Mouse (Mus musculus): ENCODE data around the gene Cap2. TPM values are rescaled to one million over a fixed set of nuclear protein-coding genes. Genes with fewer than 3 reads are reported as not detected.

The Cap2 gene
- polyA plus RNA-seq, 3 experiments from 2014 or later, result 0.24 to 0.35 TPM; not detected in 1

DNA sequence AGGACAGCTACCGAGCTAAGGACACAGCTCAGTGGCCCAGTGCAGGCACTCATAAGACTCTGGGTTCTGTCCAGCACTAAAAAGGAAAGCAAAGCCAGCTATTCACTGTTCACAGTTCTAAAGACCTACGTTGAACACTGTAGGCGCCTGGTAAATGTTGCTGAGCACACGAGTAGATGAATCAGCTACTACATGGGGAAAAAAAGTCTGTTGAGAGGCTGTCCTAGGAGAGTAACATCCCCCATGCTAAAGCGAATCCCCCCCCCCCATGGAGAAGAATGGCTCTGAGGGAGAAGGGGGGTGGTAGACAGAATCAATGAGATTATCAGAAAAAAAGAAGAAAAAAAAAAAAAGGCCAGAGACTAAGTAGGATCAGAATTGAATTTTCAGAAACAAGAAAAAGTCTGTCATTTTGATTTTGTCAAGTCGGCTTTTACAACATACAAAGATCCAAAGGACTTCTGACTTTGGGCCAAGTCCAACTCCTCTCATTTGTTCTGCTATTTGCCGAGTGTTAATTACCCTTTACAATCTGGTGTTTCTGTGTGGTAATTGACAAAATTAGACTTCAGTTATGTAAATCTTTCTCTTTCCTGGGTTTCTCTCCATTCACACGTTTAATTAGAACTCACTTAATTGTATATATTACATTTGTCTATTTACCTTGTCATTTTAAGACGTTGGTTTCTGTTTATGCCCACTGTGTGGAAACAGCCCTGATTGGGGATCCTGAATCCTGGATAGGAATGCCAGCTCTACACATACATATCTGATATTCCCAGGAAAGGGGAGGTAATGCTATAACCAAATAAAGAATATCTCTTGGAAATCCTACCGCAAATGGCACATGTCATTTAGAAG is 139.2 kb downstream of the Cap2 start:
- no peak for ATAC-seq

DNA sequence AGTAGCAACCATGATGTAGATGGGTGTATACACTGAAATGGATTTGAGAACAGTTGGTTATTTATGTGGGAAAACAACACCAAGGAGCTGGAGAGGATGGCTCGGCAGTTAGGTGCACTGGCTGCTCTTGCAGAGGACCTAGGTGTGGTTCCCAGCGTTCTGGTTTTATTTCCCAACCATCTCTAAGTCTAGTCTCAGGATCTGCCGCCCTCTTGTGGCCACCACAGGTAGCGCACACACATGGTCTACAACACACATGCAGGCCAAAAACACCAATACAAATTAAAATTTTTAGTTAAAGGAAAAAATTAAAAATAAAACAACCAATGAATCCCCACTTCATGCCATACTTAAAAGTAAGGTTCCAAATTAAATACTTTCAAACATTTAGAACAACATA is 140.7 kb downstream of the Cap2 start:
- ATAC-seq, result no peak

DNA sequence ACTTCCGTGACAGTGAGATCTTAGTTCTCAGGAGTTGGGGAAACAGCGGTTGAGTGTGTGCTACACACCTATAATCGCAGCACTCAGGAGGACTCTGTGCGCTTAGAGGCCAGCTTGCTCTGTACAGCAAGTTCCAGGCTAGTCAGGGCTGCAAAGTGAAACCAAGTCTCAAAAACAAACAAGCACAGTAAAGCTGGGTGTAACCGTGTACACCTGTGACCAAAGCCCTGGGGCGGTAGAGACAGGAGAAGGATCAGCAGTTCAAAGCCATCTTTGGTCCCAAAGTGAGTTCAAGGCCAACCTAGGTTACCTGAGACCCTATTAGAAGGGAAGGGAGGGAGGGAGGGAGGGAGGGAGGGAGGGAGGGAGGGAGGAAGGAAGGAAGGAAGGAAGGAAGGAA is 142.5 kb downstream of the Cap2 start:
- no peak for ATAC-seq

DNA sequence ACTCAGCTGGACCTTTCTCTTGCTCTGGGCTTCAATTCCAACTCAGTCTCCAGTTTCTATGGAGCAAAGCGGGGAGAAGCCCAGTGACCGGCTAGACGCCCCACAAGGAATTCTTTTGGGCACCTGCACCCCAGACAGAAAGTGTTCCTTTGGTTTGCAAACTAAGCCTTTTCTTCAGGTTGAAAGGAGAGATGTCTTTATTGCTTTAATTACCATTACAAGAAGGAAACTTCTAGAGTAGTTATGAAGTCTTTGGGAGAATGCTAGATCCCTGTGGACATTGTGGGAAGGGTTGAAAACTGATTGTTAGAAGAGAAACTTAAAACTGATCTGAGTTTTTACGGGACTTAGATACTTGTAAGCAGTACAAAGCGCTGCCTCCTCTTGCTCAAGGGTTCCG is 143.8 kb downstream of the Cap2 start:
- no peak for ATAC-seq

DNA sequence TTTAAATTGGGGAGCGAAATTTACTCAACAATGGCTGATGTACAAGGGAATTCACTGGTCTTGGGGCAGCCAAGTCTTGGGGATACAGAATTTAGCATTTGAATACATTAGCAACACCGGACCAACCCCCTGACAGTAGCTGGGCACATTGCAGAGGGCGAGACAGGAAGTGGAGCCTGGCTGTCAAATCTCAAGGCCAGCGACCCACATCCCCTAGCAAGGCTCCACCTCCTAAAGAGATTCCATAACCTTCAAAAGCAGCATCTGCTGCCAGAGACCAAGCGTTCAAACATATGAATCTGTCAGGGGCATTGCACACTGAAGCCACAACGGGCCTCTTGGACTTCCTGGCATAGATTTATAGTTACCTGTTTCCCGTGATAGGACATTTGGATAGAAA is 150.2 kb downstream of the Cap2 start:
- ATAC-seq, result no peak

DNA sequence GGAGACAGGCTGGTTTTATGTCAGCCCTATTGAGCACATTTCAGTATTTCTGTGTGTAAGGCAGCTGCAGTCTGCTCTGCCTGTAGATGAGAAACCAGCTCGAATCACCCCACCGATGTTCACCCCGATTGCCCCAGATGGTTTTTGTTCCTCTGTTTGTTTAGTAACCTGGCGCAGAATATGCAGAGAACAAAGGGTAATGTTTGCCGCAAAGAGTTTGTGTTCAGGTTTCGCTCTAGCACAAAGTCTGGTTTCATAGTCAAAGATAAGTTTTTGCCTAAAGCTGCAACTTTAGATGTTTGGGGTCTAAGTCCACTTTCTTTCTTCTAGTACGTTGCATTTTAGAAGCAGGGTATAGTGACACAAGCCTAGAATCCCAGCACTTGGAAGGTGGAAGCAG is 151.0 kb downstream of the Cap2 start:
- ATAC-seq, result no peak

DNA sequence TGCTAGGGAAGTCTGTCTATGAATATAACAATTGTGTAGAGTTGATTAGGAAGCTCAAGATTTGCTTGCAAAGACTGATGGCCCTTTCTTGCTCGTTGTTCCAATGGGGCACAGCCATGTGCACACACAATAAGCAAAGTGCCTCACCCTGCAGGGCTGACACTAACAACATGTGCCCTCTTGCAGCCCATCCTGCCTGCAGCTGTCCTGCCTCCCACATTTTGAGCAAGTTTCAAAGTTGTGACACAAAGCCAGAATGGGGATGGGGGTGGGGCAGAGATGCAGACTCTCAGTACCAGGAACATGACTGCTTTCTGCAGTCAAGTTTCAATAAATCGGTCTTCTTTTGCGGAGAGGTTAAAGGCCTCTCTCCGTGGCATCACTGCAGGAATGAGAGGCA is 152.0 kb downstream of the Cap2 start:
- ATAC-seq, result no peak

DNA sequence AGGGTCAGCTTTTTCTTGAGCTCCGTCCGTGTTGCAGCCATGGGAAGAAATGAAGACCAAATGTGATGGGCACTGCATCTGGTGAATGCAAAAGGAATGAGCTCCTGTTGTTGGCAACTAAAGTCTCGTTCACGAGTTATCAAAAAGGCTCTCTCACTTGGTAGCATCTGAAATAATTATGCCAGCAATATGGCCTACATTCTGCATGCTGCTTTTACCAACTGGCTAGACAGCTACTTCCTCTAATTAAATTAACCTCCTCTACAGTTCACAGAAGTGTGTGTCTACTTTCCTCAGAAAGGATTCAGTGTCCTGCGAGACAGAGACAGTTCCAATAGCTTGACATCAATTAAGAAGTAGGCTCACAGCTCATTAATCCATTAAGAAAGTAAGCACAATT is 152.9 kb downstream of the Cap2 start:
- ATAC-seq, result no peak

DNA sequence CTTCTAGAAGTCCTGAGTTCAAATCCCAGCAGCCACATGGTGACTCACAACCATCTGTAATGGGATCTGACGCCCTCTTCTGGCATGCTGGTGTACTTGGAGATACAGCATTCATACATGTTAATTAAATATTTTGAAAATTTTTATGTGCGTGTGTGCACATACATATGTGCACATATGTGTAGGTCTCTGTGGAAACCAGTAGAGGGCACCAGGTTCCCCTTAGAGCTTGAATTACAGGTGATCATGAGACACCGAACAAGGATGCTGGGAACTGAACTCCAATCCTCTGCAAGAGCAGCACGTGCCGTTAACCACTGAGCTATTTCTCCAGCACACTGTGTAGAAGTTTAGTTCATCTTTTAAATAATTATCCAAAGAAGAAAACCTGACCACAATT is 157.6 kb downstream of the Cap2 start:
- no peak for ATAC-seq

DNA sequence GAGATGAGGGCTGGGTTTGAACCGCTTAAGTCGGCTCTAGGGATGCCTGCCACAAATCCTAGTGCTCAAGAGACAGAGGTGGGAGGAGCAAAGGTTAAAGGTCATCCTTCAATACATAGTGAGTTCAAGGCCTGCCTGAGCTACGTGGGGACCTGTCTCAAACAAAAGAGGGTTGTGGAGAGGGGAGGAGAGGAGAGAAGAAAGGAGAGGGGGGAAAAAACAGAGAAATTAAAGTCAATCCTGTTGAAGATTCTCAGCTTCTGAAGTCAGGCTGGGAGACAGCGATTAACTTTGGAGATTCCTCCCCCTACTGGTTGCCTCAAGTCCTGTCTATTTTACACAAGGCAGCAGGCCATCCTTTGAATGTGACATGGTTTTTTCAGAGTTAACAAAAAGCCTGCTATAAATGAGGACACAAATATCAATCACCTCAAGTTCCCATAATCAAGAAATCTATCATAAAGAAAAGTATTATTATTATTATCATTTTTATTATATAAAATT is 161.9 kb downstream of the Cap2 start:
- ATAC-seq, result peak; percentile 65

DNA sequence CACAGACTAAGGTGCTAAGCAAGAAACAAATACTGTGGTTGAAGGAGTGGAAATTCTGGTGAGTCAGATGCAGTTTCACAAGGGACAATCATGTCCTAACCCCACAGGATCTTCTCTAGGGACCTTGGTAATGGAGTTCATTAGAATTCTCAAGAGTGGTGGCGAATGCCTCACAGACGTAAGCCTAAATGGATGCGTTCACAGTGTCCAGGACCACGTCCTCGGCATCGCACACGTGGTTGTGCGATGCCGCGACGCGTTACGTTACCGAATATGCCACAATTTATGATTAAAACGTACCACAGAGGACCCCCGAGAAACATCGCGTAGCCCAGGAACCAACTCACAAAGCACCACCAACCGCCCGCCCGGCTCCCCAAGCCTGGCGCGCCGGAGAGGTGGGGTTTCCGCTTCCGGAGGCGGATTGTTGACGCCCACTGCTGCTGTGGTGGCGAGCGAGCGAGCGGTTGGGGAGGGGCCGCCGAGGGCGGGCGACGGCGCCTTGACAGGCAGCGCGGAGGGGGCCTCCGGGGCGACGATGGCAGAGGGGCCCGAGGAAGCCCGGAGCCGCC is 167.5 kb downstream of the Cap2 start, which contains the start of gene Fam8a1:
Fam8a1 (plus strand) TSS at position 475 of the 572 bp plus-strand sequence.
- peak; percentile 96 for ATAC-seq

DNA sequence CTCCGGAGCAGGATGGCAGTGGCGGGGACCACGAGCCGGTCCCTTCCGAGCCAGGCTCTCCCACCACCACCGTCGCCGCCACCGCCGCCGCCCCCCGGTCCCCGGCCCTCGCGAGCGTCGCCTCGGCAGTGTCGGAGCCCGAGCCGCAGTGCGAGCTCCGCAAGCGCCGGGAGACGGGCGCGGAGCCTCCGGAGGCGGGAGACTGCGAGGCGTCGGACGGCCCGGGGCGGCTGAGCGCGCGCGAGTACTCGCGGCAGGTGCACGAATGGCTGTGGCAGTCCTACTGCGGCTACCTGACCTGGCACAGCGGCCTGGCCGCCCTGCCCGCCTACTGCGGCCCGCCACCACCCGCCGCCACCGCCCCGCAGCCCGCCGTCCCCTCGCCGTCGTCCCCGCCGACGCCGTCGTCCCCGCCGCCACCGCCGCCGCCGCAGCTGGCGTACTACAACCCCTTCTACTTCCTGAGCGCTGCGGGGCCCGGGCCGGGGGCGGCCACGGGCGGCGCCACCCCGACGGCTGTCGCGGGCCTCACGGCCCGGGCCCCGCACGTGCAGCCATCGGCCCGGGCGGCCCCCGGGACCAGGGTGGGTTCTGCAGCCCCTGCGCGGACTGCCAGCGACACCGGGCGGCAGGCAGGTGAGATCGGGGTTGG is 168.1 kb downstream of the Cap2 start:
- ATAC-seq, result peak; percentile 31

DNA sequence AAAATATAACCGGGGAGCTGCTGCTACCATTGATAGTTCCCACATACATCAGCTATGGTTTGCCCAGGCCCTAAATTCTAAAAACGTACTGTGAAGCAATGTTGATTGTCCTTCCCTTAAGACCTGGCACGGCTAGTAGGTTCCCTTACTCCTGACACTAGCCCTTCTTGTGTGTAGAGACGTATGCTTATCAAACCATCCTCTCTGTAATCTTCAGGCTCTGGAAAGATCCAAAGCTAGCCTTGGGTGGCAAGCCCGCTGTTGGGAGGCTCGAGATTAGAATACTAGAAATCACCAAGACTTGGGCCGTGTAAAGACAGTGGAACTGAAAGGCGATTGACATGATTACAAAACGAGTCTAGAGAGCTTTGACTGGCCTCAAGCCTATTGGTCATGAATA is 168.9 kb downstream of the Cap2 start:
- ATAC-seq, result no peak

DNA sequence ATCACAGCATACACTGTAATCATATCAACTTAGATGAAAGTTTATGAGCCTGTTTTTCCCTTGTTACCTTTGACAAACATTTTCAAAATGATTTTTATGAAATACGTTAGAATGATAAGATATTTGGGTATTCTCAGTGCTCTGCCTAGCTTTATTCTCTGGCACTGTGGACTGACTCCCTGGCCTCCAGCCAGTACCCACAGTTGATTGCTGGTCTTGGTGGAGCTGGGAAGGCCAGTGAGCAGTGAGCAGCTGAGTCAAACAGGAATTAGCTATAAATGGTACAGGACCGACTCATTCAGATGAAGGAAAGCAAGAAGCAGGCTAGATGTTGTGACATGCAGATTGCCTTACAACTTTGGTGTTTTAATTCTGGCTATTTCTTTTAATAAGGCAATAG is 173.0 kb downstream of the Cap2 start:
- ATAC-seq, result no peak

DNA sequence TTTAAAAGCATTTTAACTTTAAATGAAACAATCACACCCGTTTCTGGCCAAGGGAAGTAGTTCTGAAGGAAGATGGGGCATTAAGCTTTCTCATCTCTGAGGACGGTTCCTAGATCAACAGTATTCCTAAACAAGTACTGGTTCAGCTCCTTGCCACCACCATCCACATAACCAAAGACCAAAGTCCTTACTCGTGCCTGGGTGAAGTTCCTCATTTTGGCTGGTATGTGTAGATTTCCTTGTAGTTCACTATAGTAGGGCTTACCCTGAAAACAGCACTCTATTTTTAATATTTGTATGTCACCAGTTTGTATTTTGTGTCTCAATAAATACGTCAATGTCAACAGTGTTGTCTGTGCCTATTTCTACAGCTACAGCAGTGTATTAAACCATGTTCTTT is 176.1 kb downstream of the Cap2 start:
- ATAC-seq, result no peak

DNA sequence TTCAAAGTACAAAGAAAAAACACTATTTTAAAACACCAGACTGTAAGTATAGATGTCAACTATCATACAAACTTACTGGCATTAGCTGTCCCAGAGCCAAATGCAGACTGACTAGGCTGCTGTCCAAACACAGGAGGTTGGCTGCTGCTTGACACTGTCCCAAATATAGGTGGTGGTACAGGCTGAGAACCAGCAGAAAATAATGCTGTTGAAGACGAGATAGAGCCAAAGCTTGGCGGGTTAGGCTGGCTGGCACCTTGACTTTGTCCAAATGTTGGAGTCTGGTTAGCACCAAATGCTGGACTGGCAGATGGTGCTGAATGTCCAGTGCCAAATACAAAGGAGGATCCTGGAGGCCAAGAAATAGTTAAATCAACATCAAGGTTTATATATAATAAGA is 181.3 kb downstream of the Cap2 start:
- no peak for ATAC-seq

DNA sequence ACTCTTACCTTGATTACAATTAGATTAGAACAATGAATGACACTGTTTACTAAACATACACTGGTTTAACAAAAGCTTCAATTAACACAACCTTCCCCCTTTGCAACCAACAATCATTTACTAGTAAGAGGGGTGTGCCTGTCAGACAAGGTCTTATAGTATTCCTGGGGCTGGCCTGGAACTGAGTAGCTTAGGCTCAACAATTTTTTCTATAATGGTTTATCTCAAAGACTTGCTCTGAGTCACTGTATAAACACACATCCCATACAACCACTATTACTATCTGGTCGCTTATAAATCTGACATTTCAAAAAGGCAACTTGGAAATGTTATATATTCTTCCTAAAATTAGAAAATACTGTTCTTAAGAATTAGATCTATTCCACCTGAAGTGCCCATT is 181.7 kb downstream of the Cap2 start:
- no peak for ATAC-seq

DNA sequence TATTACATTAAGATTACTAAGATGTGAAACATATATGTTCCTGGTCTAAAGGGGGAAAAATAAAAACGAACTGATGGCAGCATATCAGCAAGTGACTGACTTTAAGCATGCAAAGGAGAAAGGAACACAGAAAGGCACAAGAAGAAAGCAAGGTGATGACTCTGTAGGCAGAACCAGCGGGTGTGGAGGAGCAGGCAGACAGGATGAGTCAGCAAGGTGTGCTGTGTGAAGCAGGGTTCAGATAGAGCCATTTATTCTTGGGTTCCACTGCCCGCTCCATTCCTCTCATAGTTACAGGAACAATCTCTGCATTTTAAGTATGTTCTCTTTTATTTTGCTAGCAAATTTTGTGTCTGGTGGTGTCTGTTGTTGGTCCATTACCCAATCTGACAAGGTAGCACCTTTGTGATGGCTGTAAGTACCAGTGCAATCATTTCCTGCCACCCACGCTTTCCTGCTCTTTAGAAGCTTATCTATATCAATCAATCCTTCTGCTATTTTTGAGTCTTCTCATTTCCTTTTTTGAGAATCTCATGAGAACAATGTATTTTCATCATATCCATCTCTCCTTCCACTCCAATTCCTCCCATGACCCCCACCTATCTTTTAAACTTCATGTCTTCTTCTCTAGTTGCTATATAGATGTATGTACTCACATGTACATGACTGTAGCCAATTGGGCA is 189.1 kb downstream of the Cap2 start:
- ATAC-seq, result peak; percentile 93

DNA sequence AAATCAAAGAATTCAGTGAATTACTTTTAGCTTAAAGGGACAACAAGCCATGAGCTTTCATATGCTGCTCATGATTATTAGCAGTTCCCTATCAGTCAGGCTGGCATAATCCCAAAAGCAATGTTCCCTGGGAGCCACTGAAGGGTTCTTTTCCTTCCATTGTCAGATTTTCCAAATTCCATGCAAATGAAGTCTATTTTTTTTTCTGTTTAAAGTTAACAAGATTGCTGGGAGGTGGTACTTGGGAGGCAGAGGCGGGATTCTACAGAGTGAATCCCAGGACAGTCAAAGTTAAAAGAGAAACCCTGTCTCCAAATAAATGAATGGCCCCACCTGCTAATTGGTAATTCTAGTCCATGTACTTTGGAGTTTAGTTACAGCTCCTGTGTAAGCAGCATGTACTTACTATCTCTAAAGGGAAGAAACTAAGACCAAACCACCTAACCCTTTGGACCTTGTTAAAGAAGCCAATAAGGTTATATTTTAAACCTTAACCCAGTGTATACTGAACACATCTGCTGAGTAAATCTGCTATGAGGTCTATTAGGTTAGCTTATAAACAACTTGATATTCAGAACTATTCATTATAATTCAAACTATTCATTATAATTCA is 193.8 kb downstream of the Cap2 start:
- no peak for ATAC-seq

DNA sequence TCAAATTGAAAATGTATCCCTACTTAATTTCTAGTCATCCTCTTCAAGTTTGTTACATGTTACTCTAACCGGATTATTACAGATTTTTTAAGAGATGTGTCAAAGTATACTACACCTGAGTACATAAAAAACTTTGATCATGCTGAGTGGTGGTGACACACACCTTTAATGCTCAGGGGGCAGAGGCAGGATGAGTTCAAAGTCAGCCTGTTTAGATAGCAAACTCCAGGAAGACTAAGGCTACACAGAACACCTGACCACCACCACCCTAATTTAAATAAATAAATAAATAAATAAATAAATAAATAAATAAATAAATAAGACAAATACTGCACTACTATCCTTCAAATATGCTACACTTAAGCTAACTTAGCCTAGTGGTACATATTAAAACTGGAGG is 194.3 kb downstream of the Cap2 start:
- no peak for ATAC-seq

DNA sequence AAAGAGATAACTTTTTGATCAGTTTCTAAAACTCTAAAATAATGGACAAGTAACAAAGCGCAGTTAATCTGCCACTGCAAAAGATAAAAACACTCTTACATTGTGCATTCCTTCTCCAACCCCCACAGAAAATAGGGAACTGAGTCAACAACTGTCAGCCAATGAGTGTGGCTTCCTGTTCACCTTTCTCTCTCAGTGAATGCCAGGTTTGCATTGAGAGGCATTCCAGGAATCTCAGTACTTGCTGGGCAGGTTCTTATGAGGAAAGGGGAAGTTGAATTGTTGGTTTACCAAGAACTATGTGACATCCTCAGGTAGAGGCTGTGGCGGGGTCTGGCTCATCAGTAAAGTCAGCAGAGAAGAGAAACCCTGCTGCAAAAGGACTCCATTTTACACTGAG is 195.1 kb downstream of the Cap2 start:
- ATAC-seq, result peak; percentile 37

DNA sequence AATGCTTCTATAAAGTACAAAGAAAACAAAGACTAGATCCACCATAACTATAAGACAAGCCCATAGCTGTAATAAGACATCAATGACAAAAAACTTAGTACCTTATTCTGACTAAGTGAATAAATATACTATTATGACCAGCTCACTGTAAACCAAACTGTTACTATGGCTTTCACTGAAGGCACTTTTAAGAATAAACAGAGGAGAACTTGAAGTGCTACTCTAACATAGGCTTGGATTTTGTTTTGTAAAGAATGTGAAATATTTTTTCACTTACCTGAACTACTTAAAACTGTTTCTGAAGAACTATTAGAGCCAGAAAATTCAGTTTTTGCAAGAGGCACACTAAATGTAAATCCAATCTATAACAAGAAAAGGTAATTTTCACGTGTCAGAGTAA is 197.7 kb downstream of the Cap2 start:
- no peak for ATAC-seq

Measured in inflammation-experienced regulatory T-cells, adult 6 months (primary cell).